27 mouse cellular contexts compared by ENCODE assay signal in the genomic region with DNA sequence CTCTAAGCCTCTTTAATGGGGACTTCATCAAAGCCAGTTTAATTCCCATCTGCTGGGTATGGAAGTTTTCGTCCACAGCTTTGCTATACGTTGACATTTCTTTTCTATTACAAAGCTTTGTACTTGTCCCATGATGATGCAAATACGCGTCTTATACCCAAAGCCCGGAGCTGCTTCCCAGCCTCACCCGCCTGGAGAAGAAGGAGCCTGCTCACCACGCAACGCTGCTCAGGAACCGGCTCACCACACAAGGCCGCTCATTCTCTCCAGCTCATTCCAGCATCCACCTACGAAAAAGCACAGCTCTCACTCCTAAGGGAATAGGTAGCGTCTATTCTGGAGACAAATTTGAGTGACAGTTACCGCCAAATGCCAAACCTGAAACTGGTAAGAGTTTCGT.
"Had no signal": no experiment of that assay in that cellular context is flagged by ENCODE, and none has a peak within 500 bp of the region (broad histone marks: within the 10 kb centered on the region; RNA-seq: fewer than 3 reads in every experiment).

No protein-coding gene starts in this region.

- H3K36me3 ChIP-seq: embryonic facial prominence, embryonic 10.5 days; embryonic facial prominence, embryonic 12.5 days; embryonic facial prominence, embryonic 13.5 days; embryonic facial prominence, embryonic 15.5 days; forebrain, embryonic 10.5 days; forebrain, embryonic 12.5 days; forebrain, embryonic 15.5 days had no signal

- DNase-seq: cerebellum, adult 18-20 months; cerebellum, adult 2 months; cerebellum, adult 8-10 months; cerebellum, adult 9-10 months; cerebellum, adult 9-11 months; cerebellum, postnatal 14 days; cerebellum, postnatal 25 days; cerebellum, postnatal 36 days; embryo, embryonic 11 days; forebrain, postnatal 0 days; gastrocnemius, adult 2 months; gastrocnemius, postnatal 10 days; gastrocnemius, postnatal 14 days; gastrocnemius, postnatal 25 days; gastrocnemius, postnatal 36 days; heart, adult 2 months had no signal

- H3K27me3 ChIP-seq: embryonic facial prominence, embryonic 12.5 days; embryonic facial prominence, embryonic 15.5 days; forebrain, embryonic 12.5 days; forebrain, embryonic 13.5 days; forebrain, embryonic 15.5 days had no signal

- H3K4me3 ChIP-seq: embryonic facial prominence, embryonic 10.5 days; embryonic facial prominence, embryonic 12.5 days; embryonic facial prominence, embryonic 13.5 days; embryonic facial prominence, embryonic 15.5 days; erythroblast, embryonic 14.5 days; forebrain, embryonic 10.5 days; forebrain, embryonic 12.5 days; forebrain, embryonic 13.5 days; forebrain, embryonic 15.5 days; gastrocnemius, adult 2 months; heart, adult 2 months had no signal

- H3K9me3 ChIP-seq: embryonic facial prominence, embryonic 10.5 days; embryonic facial prominence, embryonic 12.5 days; embryonic facial prominence, embryonic 13.5 days; embryonic facial prominence, embryonic 15.5 days; forebrain, embryonic 10.5 days; forebrain, embryonic 12.5 days; forebrain, embryonic 13.5 days; forebrain, embryonic 15.5 days had no signal

- H3K4me1 ChIP-seq: embryonic facial prominence, embryonic 10.5 days; embryonic facial prominence, embryonic 12.5 days; embryonic facial prominence, embryonic 13.5 days; embryonic facial prominence, embryonic 15.5 days; forebrain, embryonic 10.5 days; forebrain, embryonic 12.5 days; forebrain, embryonic 13.5 days; forebrain, embryonic 15.5 days had no signal

- ATAC-seq: forebrain, embryonic 13.5 days; forebrain, embryonic 14.5 days; forebrain, embryonic 15.5 days; forebrain, embryonic 16.5 days; forebrain, postnatal 0 days had no signal

- H3K27ac ChIP-seq: embryonic facial prominence, embryonic 10.5 days; embryonic facial prominence, embryonic 12.5 days; embryonic facial prominence, embryonic 13.5 days; embryonic facial prominence, embryonic 15.5 days; forebrain, embryonic 10.5 days; forebrain, embryonic 12.5 days; forebrain, embryonic 13.5 days; forebrain, embryonic 15.5 days; gastrocnemius, adult 2 months; heart, adult 2 months had no signal

- H3K9ac ChIP-seq: embryonic facial prominence, embryonic 12.5 days; embryonic facial prominence, embryonic 13.5 days; embryonic facial prominence, embryonic 15.5 days; forebrain, embryonic 12.5 days; forebrain, embryonic 13.5 days; forebrain, embryonic 15.5 days; forebrain, postnatal 0 days had no signal

- H3K4me2 ChIP-seq: embryonic facial prominence, embryonic 12.5 days; embryonic facial prominence, embryonic 13.5 days; embryonic facial prominence, embryonic 15.5 days; forebrain, embryonic 12.5 days; forebrain, embryonic 13.5 days; forebrain, embryonic 15.5 days had no signal
